Mouse (Mus musculus): ENCODE results near the gene Srl. TPM values are rescaled to one million over a fixed set of nuclear protein-coding genes. Genes with fewer than 3 reads are reported as not detected.

Srl gene
- polyA plus RNA-seq, 2 experiments = 44.2 to 53.7 TPM

DNA sequence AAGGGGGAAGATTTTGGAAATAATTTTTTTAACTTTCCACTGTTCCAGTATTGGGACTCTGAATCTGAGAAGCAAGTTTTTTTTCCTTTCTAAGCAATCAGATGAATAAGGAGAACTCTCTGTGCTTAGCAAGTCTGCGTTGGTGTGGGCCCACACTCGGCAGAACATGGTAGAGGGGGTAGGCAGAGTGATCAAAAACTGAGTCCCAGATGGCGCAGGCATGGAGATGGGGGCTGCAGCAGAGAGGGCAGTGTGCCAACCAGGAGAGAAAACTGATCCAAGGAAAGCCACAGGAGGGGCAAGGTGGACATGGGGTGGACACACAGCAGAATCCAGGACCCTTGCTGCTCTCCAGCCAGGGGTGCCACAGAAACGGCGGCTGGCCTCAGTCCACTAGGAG lies 85.2 kb downstream of the Srl start:
- Histone ChIP-seq H3K4me3 (replicated peaks; ENCODE audit: low read length) (no peak overlapping the region), H3K27me3 (ENCODE audit: control insufficient read depth, insufficient read depth, low read length) (no peaks in the 10 kb centered on the region), H3K4me2 (replicated peaks; ENCODE audit: low read depth, low read length, severe bottlenecking) (no peak overlapping the region), H3K27ac (replicated peaks; ENCODE audit: low read depth, low read length) (no peak overlapping the region), H3K36me3 (ENCODE audit: control insufficient read depth, insufficient read depth, low read length) (no peaks in the 10 kb centered on the region), H3K4me1 (ENCODE audit: control insufficient read depth, insufficient read depth, low read length) (no peaks in the 10 kb centered on the region), H3K9me3 (ENCODE audit: control insufficient read depth, low read length) (no peaks in the 10 kb centered on the region), H3K9ac (ENCODE audit: low read depth, low read length, severe bottlenecking) (no peak overlapping the region)
- WGBS = 78% methylated on average over 5 of the region's 5 CpGs
- no peak for TF ChIP-seq POLR2A (IDR thresholded peaks at IDR 0.05; ENCODE audit: borderline replicate concordance, extremely low read depth, insufficient read depth, insufficient read length)
- DNase-seq (ENCODE audit: low spot score) (no peak), ATAC-seq (ENCODE audit: low FRiP score, low read depth) (no peak)

DNA sequence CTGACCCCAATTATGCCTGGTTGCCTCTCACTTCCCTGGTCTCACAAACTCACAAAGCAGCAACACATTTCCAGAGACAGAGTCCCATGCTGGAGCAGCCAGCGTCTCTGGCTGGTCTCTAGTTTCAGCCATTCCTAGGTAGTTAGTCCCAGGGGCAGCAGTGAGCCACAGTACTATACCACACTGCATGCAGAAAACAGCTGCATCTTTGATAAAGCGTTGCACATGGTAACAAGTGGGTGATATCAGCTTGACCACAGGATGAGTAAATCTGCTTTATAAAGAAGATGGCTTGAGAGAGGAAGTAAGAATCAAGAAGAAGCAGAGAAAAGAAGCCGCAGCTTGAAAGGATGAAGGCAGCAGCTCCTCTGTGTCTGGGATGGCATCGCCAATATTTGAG lies 85.9 kb downstream of the Srl start:
- H3K4me2 ChIP-seq (replicated peaks; ENCODE audit: low read depth, low read length, severe bottlenecking) = no peak overlapping the region
- H3K4me1 ChIP-seq (ENCODE audit: control insufficient read depth, insufficient read depth, low read length) = no peaks in the 10 kb centered on the region
- no peaks in the 10 kb centered on the region for H3K36me3 ChIP-seq (ENCODE audit: control insufficient read depth, insufficient read depth, low read length)
- no peaks in the 10 kb centered on the region for H3K9me3 ChIP-seq (ENCODE audit: control insufficient read depth, low read length)
- no peak overlapping the region for H3K27ac ChIP-seq (replicated peaks; ENCODE audit: low read depth, low read length)
- no peak for TF ChIP-seq POLR2A (IDR thresholded peaks at IDR 0.05; ENCODE audit: borderline replicate concordance, extremely low read depth, insufficient read depth, insufficient read length)
- ATAC-seq (ENCODE audit: low FRiP score, low read depth) = no peak
- WGBS = 66% methylated on average over 4 of the region's 4 CpGs
- DNase-seq (ENCODE audit: low spot score) = no peak
- no peak overlapping the region for H3K4me3 ChIP-seq (replicated peaks; ENCODE audit: low read length)
- H3K9ac ChIP-seq (ENCODE audit: low read depth, low read length, severe bottlenecking) = no peak overlapping the region
- H3K27me3 ChIP-seq (ENCODE audit: control insufficient read depth, insufficient read depth, low read length) = no peaks in the 10 kb centered on the region

DNA sequence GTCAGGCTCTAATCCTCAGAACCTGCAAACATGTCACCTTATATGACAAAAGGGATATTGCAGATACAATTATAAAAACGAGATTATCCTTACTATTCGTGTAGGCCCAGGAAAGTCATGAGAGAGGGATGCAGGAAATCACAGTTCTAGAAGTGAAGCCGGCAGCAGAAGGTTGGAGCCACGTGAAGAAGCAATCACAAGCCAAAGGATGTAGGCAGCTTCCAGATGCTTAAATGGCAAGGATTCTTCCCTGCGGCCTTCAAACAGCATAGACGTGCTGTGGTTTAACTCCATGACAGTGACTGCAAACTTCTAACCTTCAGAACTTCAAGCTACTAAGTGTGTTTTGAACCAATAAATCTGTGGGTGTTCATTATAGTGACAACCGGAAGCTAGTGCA lies 87.1 kb downstream of the Srl start:
- Histone ChIP-seq H3K9me3 (ENCODE audit: control insufficient read depth, low read length) (no peaks in the 10 kb centered on the region), H3K9ac (ENCODE audit: low read depth, low read length, severe bottlenecking) (no peak overlapping the region), H3K36me3 (ENCODE audit: control insufficient read depth, insufficient read depth, low read length) (no peaks in the 10 kb centered on the region), H3K4me3 (replicated peaks; ENCODE audit: low read length) (no peak overlapping the region), H3K27me3 (ENCODE audit: control insufficient read depth, insufficient read depth, low read length) (no peaks in the 10 kb centered on the region), H3K27ac (replicated peaks; ENCODE audit: low read depth, low read length) (no peak overlapping the region), H3K4me1 (ENCODE audit: control insufficient read depth, insufficient read depth, low read length) (no peaks in the 10 kb centered on the region), H3K4me2 (replicated peaks; ENCODE audit: low read depth, low read length, severe bottlenecking) (no peak overlapping the region)
- no peak for DNase-seq (ENCODE audit: low spot score)
- TF ChIP-seq POLR2A (IDR thresholded peaks at IDR 0.05; ENCODE audit: borderline replicate concordance, extremely low read depth, insufficient read depth, insufficient read length) = no peak
- ATAC-seq (ENCODE audit: low FRiP score, low read depth) = no peak
- 84% methylated on average over 7 of the region's 7 CpGs for WGBS

DNA sequence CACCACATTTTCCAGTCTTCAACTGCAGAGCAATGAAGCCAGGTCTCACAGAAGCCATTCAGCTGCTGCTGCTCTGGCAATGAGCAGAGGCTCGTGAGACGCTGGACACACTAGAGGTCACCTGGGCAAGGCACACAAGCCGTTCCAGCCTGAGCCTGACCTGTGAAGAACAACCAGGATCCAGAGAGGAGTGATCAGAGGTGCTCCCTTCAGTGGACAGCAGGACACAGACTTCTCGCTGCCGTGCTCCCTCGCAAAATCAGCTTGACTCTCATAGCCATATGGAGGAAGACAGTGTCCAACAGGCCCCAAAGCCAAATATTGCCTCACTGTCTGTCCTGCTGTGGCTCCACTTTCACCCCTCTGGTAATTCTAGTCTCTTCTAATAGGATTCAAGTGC lies 92.2 kb downstream of the Srl start:
- Histone ChIP-seq H3K36me3 (ENCODE audit: control insufficient read depth, insufficient read depth, low read length) (no peaks in the 10 kb centered on the region), H3K9me3 (ENCODE audit: control insufficient read depth, low read length) (no peaks in the 10 kb centered on the region), H3K27me3 (ENCODE audit: control insufficient read depth, insufficient read depth, low read length) (no peaks in the 10 kb centered on the region), H3K4me2 (replicated peaks; ENCODE audit: low read depth, low read length, severe bottlenecking) (no peak overlapping the region), H3K27ac (replicated peaks; ENCODE audit: low read depth, low read length) (no peak overlapping the region), H3K4me3 (replicated peaks; ENCODE audit: low read length) (no peak overlapping the region), H3K4me1 (ENCODE audit: control insufficient read depth, insufficient read depth, low read length) (no peaks in the 10 kb centered on the region), H3K9ac (ENCODE audit: low read depth, low read length, severe bottlenecking) (no peak overlapping the region)
- TF ChIP-seq POLR2A (IDR thresholded peaks at IDR 0.05; ENCODE audit: borderline replicate concordance, extremely low read depth, insufficient read depth, insufficient read length) = no peak
- ATAC-seq (ENCODE audit: low FRiP score, low read depth) = no peak
- 82% methylated on average over 6 of the region's 6 CpGs for WGBS
- DNase-seq (ENCODE audit: low spot score) = no peak

DNA sequence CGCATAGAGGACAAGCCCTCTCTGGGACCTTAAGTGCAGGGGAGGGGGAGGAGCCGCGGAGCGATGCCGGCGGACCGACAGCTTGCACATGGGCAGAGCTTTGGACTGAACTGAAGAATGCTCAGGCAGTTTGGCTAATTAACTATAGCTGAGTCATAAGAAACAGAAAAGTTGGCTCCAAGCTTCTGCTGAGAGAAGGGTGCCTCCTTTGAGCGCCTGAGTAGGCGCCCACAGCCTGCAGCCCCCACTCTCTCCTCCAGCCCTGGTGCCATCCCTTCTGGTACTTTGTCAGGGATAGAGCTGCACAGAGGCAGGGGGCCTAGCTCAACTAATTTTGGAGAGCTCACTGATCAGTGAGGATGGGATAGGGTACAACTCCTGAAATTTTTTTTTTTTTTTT lies 93.4 kb downstream of the Srl start:
- H3K27me3 ChIP-seq (ENCODE audit: control insufficient read depth, insufficient read depth, low read length) = no peaks in the 10 kb centered on the region
- no peak overlapping the region for H3K4me2 ChIP-seq (replicated peaks; ENCODE audit: low read depth, low read length, severe bottlenecking)
- no peak overlapping the region for H3K27ac ChIP-seq (replicated peaks; ENCODE audit: low read depth, low read length)
- H3K4me1 ChIP-seq (ENCODE audit: control insufficient read depth, insufficient read depth, low read length) = no peaks in the 10 kb centered on the region
- ATAC-seq (ENCODE audit: low FRiP score, low read depth) = no peak
- no peaks in the 10 kb centered on the region for H3K9me3 ChIP-seq (ENCODE audit: control insufficient read depth, low read length)
- no peak for DNase-seq (ENCODE audit: low spot score)
- no peak overlapping the region for H3K4me3 ChIP-seq (replicated peaks; ENCODE audit: low read length)
- no peak overlapping the region for H3K9ac ChIP-seq (ENCODE audit: low read depth, low read length, severe bottlenecking)
- WGBS = 45% methylated on average over 9 of the region's 9 CpGs
- no peak for TF ChIP-seq POLR2A (IDR thresholded peaks at IDR 0.05; ENCODE audit: borderline replicate concordance, extremely low read depth, insufficient read depth, insufficient read length)
- H3K36me3 ChIP-seq (ENCODE audit: control insufficient read depth, insufficient read depth, low read length) = no peaks in the 10 kb centered on the region

DNA sequence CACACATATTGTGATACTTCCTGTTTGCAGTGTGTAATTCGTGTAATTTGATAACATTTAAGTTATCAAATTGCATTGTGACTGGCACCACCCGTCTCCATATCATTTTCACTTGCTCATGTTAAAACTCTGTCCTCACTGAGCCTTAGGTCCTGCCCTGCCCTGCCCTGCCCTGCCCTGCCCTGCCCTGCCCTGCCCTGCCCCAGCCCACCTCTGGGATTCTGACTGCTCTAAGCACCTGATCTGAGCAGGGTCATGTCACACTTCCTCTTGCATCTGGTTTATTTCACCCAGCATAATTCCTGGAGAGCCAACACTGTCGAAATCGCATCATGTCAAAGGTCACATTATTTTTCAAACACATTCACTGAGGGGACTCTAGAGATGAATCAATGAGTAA lies 95.2 kb downstream of the Srl start:
- no peak for TF ChIP-seq POLR2A (IDR thresholded peaks at IDR 0.05; ENCODE audit: borderline replicate concordance, extremely low read depth, insufficient read depth, insufficient read length)
- Histone ChIP-seq H3K4me1 (ENCODE audit: control insufficient read depth, insufficient read depth, low read length) (no peaks in the 10 kb centered on the region), H3K4me2 (replicated peaks; ENCODE audit: low read depth, low read length, severe bottlenecking) (no peak overlapping the region), H3K27me3 (ENCODE audit: control insufficient read depth, insufficient read depth, low read length) (no peaks in the 10 kb centered on the region), H3K9me3 (ENCODE audit: control insufficient read depth, low read length) (no peaks in the 10 kb centered on the region), H3K4me3 (replicated peaks; ENCODE audit: low read length) (no peak overlapping the region), H3K27ac (replicated peaks; ENCODE audit: low read depth, low read length) (no peak overlapping the region), H3K9ac (ENCODE audit: low read depth, low read length, severe bottlenecking) (no peak overlapping the region), H3K36me3 (ENCODE audit: control insufficient read depth, insufficient read depth, low read length) (no peaks in the 10 kb centered on the region)
- no peak for ATAC-seq (ENCODE audit: low FRiP score, low read depth)
- DNase-seq (ENCODE audit: low spot score) = no peak
- 52% methylated on average over 4 of the region's 4 CpGs for WGBS

Data from limb, embryonic 14.5 days (tissue).